Mouse (Mus musculus): ENCODE data around the gene Rabac1.

GRCm38 (mm10) chr7:24949958-24950623, 22.5 kb downstream of the Rabac1 start:
- peak; percentile 64; the same call in 1 of the 2 replicates for TF ChIP-seq CTCF (IDR thresholded peaks at IDR 0.05; ENCODE audit: control insufficient read depth, insufficient read depth, insufficient replicate concordance, low read depth, low read length)
- TF ChIP-seq POLR2A (IDR thresholded peaks at IDR 0.05; ENCODE audit: control insufficient read depth, low read depth, low read length) = no peak

All from testis, adult 2 months (tissue).